Mouse (Mus musculus): ENCODE data around the gene Pvrig. TPM values are rescaled to one million over a fixed set of nuclear protein-coding genes. Genes with fewer than 3 reads are reported as not detected.
"Not testable (repeated sequence)": the region's sequence is repeated elsewhere in the genome, so short reads cannot be mapped to it uniquely, and the experiment has no call there.

Gene Pvrig
- polyA plus RNA-seq (2012; rRNA removed): 0.36 and 0.60 TPM in 2 replicates

GRCm38 (mm10) chr5:138341661-138342060, at the start of gene Pvrig:
Gene Pvrig, plus strand, starts transcription at chr5:138341961.
- DNase-seq: no peak
- Histone ChIP-seq H3K4me3 (replicated peaks; ENCODE audit: extremely low read depth, low read depth, low read length) (no peak within 1 kb of the TSS), H3K4me1 (ENCODE audit: control insufficient read depth, insufficient read depth, low read length) (no peaks in the 10 kb centered on the region)
- no peak for TF ChIP-seq CTCF (IDR thresholded peaks at IDR 0.05; ENCODE audit: insufficient read depth, low read length)
- no peak for TF ChIP-seq POLR2A (IDR thresholded peaks at IDR 0.05; ENCODE audit: borderline replicate concordance, extremely low read depth, low read depth, low read length)
- WGBS: 80% methylated on average over 2 of the region's 2 CpGs

- Histone ChIP-seq H3K4me3 (replicated peaks; ENCODE audit: extremely low read depth, low read depth, low read length) (no peak overlapping the region), H3K4me1 (ENCODE audit: control insufficient read depth, insufficient read depth, low read length) (no peaks in the 10 kb centered on the region)
- DNase-seq: no peak
- TF ChIP-seq POLR2A (IDR thresholded peaks at IDR 0.05; ENCODE audit: borderline replicate concordance, extremely low read depth, low read depth, low read length) (no peak), CTCF (IDR thresholded peaks at IDR 0.05; ENCODE audit: insufficient read depth, low read length) (no peak)
Observed at GRCm38 (mm10) chr5:138294158-138294557, 47.6 kb upstream of the Pvrig start.

- 75% methylated on average over 2 of the region's 2 CpGs for WGBS
- TF ChIP-seq POLR2A (IDR thresholded peaks at IDR 0.05; ENCODE audit: borderline replicate concordance, extremely low read depth, low read depth, low read length): no peak
- TF ChIP-seq CTCF (IDR thresholded peaks at IDR 0.05; ENCODE audit: insufficient read depth, low read length): no peak
- DNase-seq: no peak
- Histone ChIP-seq H3K4me3 (replicated peaks; ENCODE audit: extremely low read depth, low read depth, low read length) (no peak overlapping the region), H3K4me1 (ENCODE audit: control insufficient read depth, insufficient read depth, low read length) (no peaks in the 10 kb centered on the region)
Observed at GRCm38 (mm10) chr5:138299613-138300012, 42.1 kb upstream of the Pvrig start.

- no peaks in the 10 kb centered on the region for H3K4me1 ChIP-seq (ENCODE audit: control insufficient read depth, insufficient read depth, low read length)
- H3K4me3 ChIP-seq (replicated peaks; ENCODE audit: extremely low read depth, low read depth, low read length): no peak overlapping the region
- TF ChIP-seq CTCF (IDR thresholded peaks at IDR 0.05; ENCODE audit: insufficient read depth, low read length) (no peak), POLR2A (IDR thresholded peaks at IDR 0.05; ENCODE audit: borderline replicate concordance, extremely low read depth, low read depth, low read length) (no peak)
- WGBS: 91% methylated on average over 3 of the region's 3 CpGs
- no peak for DNase-seq
Observed at GRCm38 (mm10) chr5:138312795-138313194, 29.0 kb upstream of the Pvrig start.

GRCm38 (mm10) chr5:138343216-138343615, 1.5 kb downstream of the Pvrig start:
- DNase-seq: no peak
- Histone ChIP-seq H3K4me3 (replicated peaks; ENCODE audit: extremely low read depth, low read depth, low read length) (no peak overlapping the region), H3K4me1 (ENCODE audit: control insufficient read depth, insufficient read depth, low read length) (no peaks in the 10 kb centered on the region)
- TF ChIP-seq CTCF (IDR thresholded peaks at IDR 0.05; ENCODE audit: insufficient read depth, low read length): no peak
- TF ChIP-seq POLR2A (IDR thresholded peaks at IDR 0.05; ENCODE audit: borderline replicate concordance, extremely low read depth, low read depth, low read length): no peak
- 82% methylated on average over 3 of the region's 3 CpGs for WGBS

DNA sequence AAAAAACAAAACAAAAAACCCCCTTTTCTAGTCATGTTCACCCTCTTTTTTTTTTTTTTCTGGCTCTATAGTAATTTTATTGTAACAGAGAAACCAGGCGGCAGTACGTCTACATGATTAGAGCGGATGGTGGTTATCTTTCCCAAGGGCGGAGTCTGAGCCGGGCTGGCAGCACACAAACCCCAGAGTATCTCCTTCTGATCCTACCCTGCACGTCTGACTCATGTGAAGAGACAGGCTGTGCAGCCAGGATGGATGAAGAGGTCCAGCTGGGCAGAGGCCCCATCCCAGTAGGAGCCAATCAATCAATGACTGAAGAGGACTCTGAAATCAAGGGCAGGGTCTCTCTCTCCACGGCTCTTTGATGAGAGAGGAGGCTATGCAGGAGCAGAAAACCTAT, 21.4 kb downstream of the Pvrig start:
- H3K4me1 ChIP-seq (ENCODE audit: control insufficient read depth, insufficient read depth, low read length); DNase-seq; H3K4me3 ChIP-seq (replicated peaks; ENCODE audit: extremely low read depth, low read depth, low read length): not testable (repeated sequence)
- 66% methylated on average over 6 of the region's 7 CpGs for WGBS

GRCm38 (mm10) chr5:138365347-138365746, 23.6 kb downstream of the Pvrig start:
- 90% methylated on average over 10 of the region's 10 CpGs for WGBS
- DNase-seq; H3K4me3 ChIP-seq (replicated peaks; ENCODE audit: extremely low read depth, low read depth, low read length); H3K4me1 ChIP-seq (ENCODE audit: control insufficient read depth, insufficient read depth, low read length): not testable (repeated sequence)

Other genes with a start within 250 kb of the Pvrig start
- gene Zscan21, start 225.1 kb upstream of the Pvrig start, polyA plus RNA-seq (2012; rRNA removed): 5.8 and 8.3 TPM in 2 replicates
- 2.7 and 3.5 TPM in 2 replicates for gene Zfp113, start 186.2 kb upstream of the Pvrig start, polyA plus RNA-seq (2012; rRNA removed)
- gene Cops6, start 180.9 kb upstream of the Pvrig start, polyA plus RNA-seq (2012; rRNA removed): 47.7 and 59.9 TPM in 2 replicates
- gene Ap4m1, start 170.0 kb upstream of the Pvrig start, polyA plus RNA-seq (2012; rRNA removed): 28.4 and 40.3 TPM in 2 replicates
- gene Mcm7, start 169.5 kb upstream of the Pvrig start, polyA plus RNA-seq (2012; rRNA removed): 16.9 and 22.1 TPM in 2 replicates
- gene Taf6, start 154.5 kb upstream of the Pvrig start, polyA plus RNA-seq (2012; rRNA removed): 48.4 and 52.6 TPM in 2 replicates
- 3.6 and 8.6 TPM in 2 replicates for gene Cnpy4, start 154.5 kb upstream of the Pvrig start, polyA plus RNA-seq (2012; rRNA removed)
- gene Mblac1, start 147.6 kb upstream of the Pvrig start, polyA plus RNA-seq (2012; rRNA removed): 5.0 and 5.5 TPM in 2 replicates
- gene Nxpe5, start 116.1 kb upstream of the Pvrig start, polyA plus RNA-seq (2012; rRNA removed): 0.34 and 0.57 TPM in 2 replicates
- 131 and 156 TPM in 2 replicates for gene Lamtor4, start 86.5 kb upstream of the Pvrig start, polyA plus RNA-seq (2012; rRNA removed)
- 49.4 and 50.8 TPM in 2 replicates for gene BC037034, start 77.9 kb upstream of the Pvrig start, polyA plus RNA-seq (2012; rRNA removed)
- 0.74 and 1.5 TPM in 2 replicates for gene Gal3st4, start 69.1 kb upstream of the Pvrig start, polyA plus RNA-seq (2012; rRNA removed)
- gene Gm43720, start 62.0 kb upstream of the Pvrig start, polyA plus RNA-seq (2012; rRNA removed): 0.01 TPM in 1 of 2 replicates, not detected in the other
- 4.1 and 6.5 TPM in 2 replicates for gene Gpc2, start 62.0 kb upstream of the Pvrig start, polyA plus RNA-seq (2012; rRNA removed)
- gene Stag3, start 61.7 kb upstream of the Pvrig start, polyA plus RNA-seq (2012; rRNA removed): 0.19 and 0.59 TPM in 2 replicates
- gene Zfp157, start 99.5 kb downstream of the Pvrig start, polyA plus RNA-seq (2012; rRNA removed): 3.3 and 5.2 TPM in 2 replicates
- not detected in 2 replicates for gene 1700123K08Rik, start 222.8 kb downstream of the Pvrig start, polyA plus RNA-seq (2012; rRNA removed)